Mouse (Mus musculus): Measurements from ENCODE around the gene Aoah.

Aoah gene

DNA sequence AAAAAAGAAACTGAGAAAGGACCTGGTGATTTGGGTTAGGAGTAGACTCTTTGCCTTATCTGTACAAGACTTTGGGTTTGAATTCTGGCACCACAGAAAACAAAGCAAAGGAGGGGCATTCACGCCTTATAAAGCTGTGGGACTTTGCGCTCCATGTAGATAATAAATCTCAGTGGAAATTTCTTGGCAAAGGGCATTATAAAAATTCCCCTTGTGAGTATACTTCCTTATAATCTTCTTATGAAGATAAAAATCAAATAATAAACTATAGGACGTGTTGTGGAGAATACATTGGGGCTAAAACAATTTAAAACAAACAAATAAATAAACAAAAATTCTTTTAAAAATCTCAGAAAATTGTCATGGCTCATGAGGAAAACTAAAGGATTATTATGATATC is 280.9 kb downstream of the Aoah start, which contains the start of gene Olfr1370:
Gene Olfr1370, minus strand, starts transcription at position 101 of the 400 bp plus-strand sequence.
- no peak for DNase-seq (ENCODE audit: extremely low spot score)

DNA sequence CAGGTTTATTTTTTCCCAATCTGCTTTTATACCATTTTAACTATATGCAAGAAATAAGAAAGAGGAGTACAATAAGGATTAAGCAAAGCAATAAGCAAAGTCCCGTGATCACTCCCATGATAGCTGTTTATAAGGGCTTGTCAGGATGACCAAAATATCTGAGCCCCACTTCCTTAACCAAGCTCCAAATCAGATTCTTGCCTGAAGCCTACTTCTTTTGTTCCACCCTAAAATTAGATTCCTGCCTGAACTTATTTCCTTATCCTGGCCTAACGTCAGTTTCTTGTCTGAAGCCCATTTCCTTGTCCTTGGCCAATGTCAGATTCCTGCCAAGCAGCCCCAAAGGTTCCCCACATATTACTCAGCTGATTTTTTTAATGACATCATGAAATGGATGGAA is 288.8 kb downstream of the Aoah start:
- DNase-seq (ENCODE audit: extremely low spot score), result no peak
